Mouse (Mus musculus): ENCODE results near the gene Slc50a1. TPM values are rescaled to one million over a fixed set of nuclear protein-coding genes. Genes with fewer than 3 reads are reported as not detected.

Slc50a1 gene
- 10 to 100 TPM; 42.6 to 99.0 TPM for polyA plus RNA-seq (2012; fragmentation: generic; extraction: Trizol)

DNA sequence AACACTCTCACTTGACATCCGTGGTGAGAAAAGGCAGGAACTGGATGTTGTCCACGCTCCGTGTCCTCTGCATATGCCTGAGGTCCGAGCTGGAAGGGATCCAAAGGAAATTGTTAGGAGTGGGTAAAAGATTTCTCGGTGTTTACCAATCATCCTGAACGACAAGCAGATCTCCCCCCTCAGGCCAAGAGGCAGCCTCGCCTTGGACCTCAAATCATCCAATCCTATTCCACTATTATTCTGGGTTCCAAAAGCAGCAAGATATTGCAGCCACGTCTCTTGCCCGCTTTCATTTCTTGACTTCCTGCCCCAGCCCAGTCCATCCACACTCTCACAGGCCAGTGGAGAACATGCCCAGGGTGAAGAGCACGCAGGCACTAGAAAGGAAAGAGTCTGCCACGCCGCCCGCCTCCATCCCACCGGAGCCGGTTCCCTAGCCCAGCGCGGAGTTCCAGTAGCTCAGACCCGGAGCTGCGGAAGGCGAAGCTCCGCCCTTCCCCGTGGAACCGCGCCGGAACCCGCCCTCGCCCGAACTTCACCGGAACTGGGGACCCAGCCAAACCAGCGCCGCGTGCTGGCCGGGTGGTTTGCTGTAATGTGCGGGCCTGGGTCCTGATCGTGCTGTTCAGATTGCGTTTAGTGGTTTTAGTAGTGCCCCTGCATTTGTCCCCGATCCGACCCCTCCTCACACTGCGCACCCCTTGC lies at the start of gene Slc50a1:
TSS of gene Slc50a1 (minus strand) at position 520 of the 705 bp plus-strand sequence.

DNA sequence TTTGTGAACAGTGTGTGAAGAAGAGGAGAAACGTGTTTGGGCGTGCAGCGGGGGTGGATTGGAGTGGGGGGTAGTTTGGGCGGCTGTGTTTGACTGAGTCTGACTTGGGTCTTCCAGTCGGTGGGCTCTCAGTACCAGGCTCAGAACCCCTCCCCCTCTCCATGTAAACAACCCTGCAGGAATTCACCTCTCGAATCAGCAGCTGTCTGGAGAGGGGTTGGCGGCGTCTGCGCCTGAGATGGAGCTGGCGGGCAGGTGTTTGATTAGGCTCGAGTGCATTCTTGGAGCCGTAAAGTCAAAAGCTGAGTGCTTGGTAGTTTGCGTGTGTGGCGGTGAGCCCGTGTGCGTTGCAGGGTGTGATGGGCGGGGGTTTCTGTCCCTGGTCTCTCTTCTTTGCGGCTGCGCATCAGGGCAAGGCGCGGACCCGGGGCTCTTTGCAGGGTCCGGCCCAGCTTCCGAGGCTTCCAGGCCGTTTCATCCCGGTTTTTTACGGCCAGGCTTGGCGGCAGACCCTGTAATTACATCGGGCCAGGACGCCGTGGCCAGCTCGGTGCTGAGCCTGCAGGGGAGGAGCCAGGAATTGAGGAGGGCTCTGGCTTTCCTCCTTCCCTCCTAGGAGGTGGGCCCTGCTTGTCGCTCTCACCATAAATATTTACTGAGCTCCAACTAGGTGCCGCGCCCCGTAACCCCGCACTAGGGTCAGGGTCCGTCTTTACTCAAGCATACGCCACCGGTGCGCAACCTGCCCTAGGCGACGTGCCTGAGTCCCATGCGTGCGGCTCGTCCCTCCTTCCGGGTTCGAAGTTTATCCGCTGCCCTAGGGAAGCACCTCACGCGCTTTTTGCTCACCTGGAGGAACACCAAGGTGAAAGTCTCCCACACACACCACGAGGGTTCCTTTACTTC lies 10.5 kb upstream of the Slc50a1 start, which contains the start of gene Efna1:
TSS of gene Efna1 (minus strand) at position 537 of the 906 bp plus-strand sequence.

DNA sequence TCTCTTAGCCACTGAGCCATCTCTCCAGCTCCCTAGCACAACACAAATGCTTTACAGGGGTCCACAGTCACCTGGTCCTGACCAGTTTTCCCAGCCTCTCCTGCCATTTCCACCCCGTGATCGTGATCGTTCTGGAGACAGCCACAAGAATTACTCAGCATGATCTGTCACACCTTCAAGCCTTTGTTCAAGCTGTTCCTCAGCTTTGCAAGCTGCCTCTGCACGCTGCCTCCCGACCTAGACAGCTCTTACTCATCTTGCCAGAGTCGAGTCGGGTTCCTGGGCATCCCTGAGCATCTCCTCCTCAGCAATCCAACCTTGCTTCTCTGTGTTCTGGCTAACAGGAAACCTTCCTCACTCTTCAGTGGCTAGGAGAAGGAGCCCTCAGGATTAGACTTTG lies 11.3 kb downstream of the Slc50a1 start, which contains the start of gene Dpm3:
TSS of gene Dpm3 (plus strand) at position 283 of the 400 bp plus-strand sequence.

DNA sequence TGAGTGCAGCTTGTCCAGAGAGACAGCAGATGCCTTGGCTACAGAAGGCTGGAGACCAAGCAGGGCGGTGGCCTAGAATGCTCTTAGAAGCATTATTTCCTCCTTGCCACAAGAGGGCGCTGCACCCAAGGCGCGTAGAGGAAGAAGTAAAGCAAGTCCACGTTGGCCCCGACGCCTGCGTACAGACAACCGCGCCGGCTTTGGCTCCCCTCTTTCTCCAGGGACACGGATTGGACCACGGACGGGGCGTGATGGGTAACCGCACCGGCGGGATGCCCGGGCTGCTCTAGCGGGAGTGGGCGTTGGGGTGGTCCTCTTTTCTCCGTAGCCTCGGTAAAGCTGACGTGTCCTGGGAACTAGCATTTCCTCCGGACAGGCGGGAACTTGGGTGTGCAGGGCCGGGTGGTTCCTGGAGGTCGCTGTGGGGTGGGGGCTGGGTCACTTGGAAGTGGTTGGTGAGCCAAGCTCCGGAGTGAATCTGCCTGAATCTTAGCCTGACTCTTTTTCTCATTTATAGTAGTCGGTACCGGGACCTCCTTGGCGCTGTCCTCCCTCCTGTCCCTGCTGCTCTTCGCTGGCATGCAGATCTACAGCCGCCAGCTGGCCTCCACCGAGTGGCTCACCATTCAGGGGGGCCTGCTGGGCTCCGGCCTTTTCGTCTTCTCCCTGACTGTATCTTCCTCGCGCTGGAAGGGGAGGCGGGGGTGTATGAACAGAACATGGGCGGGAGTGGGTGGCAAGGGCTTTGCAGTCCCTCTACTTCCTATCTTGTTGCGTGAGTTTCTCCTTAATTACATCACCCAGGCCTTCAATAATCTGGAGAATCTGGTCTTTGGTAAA lies 23.9 kb downstream of the Slc50a1 start, which contains the start of gene Trim46:
TSS of gene Trim46 (minus strand) at position 49 of the 840 bp plus-strand sequence.

DNA sequence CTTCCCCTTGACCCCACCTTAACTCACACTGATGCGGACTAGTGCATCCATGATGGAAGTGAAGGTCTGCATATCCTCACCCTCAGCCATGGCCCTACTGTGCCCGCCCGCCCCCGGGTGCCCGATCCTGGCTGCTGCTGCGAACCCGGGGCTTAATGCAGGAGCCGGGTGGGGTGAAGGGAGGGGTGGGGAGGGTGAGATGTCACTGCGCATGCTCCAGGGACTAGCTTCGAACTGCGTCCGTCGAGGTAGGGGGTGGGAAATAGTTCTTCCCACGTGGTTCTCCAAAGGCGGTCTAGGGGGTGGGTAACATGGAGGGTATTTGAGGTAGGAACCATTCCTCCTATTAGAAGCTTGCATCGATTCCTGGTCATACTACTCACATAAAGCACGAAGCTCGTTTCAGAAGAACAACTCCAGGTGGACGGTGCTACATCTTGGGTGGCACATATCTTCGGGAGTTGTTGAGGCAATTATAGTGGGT lies 24.6 kb downstream of the Slc50a1 start, which contains the start of gene Krtcap2:
TSS of gene Krtcap2 (plus strand) at position 279 of the 484 bp plus-strand sequence.

DNA sequence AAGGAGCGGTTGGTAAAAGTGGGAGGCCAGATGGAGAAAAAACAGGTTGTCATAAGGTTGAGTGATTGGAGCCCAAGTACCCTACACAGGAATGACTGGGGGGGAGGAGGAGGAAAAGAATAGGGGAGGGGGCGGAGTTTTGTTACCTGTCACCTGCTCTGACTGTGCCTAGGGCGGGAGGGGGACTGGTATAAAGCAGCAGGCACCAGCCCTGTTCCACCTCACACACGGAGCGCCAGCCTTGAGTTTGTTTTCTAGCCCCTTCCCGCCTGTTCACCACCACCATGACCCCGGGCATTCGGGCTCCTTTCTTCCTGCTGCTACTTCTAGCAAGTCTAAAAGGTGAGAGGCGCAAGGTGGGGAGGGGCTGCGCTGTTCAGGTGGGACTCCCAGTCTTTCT lies 41.5 kb downstream of the Slc50a1 start, which contains the start of gene Muc1:
TSS of gene Muc1 (plus strand) at position 222 of the 400 bp plus-strand sequence.

DNA sequence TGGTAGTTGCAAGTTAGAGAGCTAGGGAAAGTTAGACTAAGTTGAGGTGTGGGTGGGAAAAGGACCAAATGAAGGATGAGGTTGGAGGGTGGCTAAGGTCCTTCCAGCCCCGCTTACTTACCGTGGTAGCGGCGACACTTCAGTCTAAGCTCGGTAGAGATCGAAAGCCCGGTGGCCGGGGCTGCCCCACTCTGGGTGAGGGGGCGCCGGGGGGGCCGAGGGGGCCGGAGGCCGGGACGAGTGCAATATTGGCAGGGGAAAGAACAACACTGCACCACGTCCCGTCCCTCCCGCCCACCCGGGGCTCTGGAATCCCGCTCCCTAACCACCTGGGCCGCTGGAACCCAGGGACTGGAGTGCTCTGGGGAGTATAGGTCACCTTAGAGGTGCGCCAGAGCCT lies 43.5 kb downstream of the Slc50a1 start, which contains the start of gene Mtx1:
TSS of gene Mtx1 (minus strand) at position 189 of the 400 bp plus-strand sequence.

Other genes with a start within 250 kb of the Slc50a1 start
- gene Rusc1, start 177.3 kb downstream of the Slc50a1 start, polyA plus RNA-seq (2012; fragmentation: generic; extraction: Trizol), result 10 to 100 TPM in 1 of 2 experiments, 1 to 10 TPM in 1; 4.8 to 12.8 TPM
- gene Gm43738, start 169.5 kb downstream of the Slc50a1 start, polyA plus RNA-seq (2012; fragmentation: generic; extraction: Trizol), result under 1 TPM in 1 of 2 experiments, not detected in 1; 0.02 TPM
- gene Fdps, start 168.6 kb downstream of the Slc50a1 start, polyA plus RNA-seq (2012; fragmentation: generic; extraction: Trizol), result 100 to 1,000 TPM; 220 to 479 TPM
- not detected for gene Pklr, start 134.4 kb downstream of the Slc50a1 start, polyA plus RNA-seq (2012; fragmentation: generic; extraction: Trizol)
- under 1 TPM; 0.01 to 0.05 TPM for gene Hcn3, start 110.4 kb downstream of the Slc50a1 start, polyA plus RNA-seq (2012; fragmentation: generic; extraction: Trizol)
- gene Clk2, start 105.8 kb downstream of the Slc50a1 start, polyA plus RNA-seq (2012; fragmentation: generic; extraction: Trizol), result 10 to 100 TPM in 1 of 2 experiments, 1 to 10 TPM in 1; 4.7 to 19.1 TPM
- 10 to 100 TPM; 90.3 to 97.0 TPM for gene Scamp3, start 93.1 kb downstream of the Slc50a1 start, polyA plus RNA-seq (2012; fragmentation: generic; extraction: Trizol)
- gene Fam189b, start 87.4 kb downstream of the Slc50a1 start, polyA plus RNA-seq (2012; fragmentation: generic; extraction: Trizol), result 1 to 10 TPM; 1.6 to 7.0 TPM
- gene Gba, start 67.6 kb downstream of the Slc50a1 start, polyA plus RNA-seq (2012; fragmentation: generic; extraction: Trizol), result 10 to 100 TPM; 46.1 to 51.9 TPM
- 10 to 100 TPM in 1 of 2 experiments, 1 to 10 TPM in 1; 4.9 to 20.8 TPM for gene Thbs3, start 55.4 kb downstream of the Slc50a1 start, polyA plus RNA-seq (2012; fragmentation: generic; extraction: Trizol)
- 100 to 1,000 TPM; 154 to 198 TPM for gene Mtx1, start 43.5 kb downstream of the Slc50a1 start, polyA plus RNA-seq (2012; fragmentation: generic; extraction: Trizol)
- under 1 TPM; 0.19 to 0.83 TPM for gene Muc1, start 41.5 kb downstream of the Slc50a1 start, polyA plus RNA-seq (2012; fragmentation: generic; extraction: Trizol)
- gene Krtcap2, start 24.6 kb downstream of the Slc50a1 start, polyA plus RNA-seq (2012; fragmentation: generic; extraction: Trizol), result 100 to 1,000 TPM; 242 to 330 TPM
- gene Trim46, start 24.3 kb downstream of the Slc50a1 start, polyA plus RNA-seq (2012; fragmentation: generic; extraction: Trizol), result 10 to 100 TPM in 1 of 2 experiments, 1 to 10 TPM in 1; 2.6 to 10.1 TPM
- gene Dpm3, start 11.2 kb downstream of the Slc50a1 start, polyA plus RNA-seq (2012; fragmentation: generic; extraction: Trizol), result 100 to 1,000 TPM; 266 to 496 TPM
- gene Efna1, start 10.6 kb upstream of the Slc50a1 start, polyA plus RNA-seq (2012; fragmentation: generic; extraction: Trizol), result 10 to 100 TPM; 17.9 to 33.6 TPM
- gene Efna3, start 52.4 kb upstream of the Slc50a1 start, polyA plus RNA-seq (2012; fragmentation: generic; extraction: Trizol), result 1 to 10 TPM; 1.9 to 8.8 TPM
- gene Efna4, start 67.5 kb upstream of the Slc50a1 start, polyA plus RNA-seq (2012; fragmentation: generic; extraction: Trizol), result 10 to 100 TPM in 1 of 2 experiments, 1 to 10 TPM in 1; 7.9 to 33.4 TPM
- 100 to 1,000 TPM in 1 of 2 experiments, 10 to 100 TPM in 1; 85.2 to 200 TPM for gene Adam15, start 79.4 kb upstream of the Slc50a1 start, polyA plus RNA-seq (2012; fragmentation: generic; extraction: Trizol)
- gene Dcst2, start 91.4 kb upstream of the Slc50a1 start, polyA plus RNA-seq (2012; fragmentation: generic; extraction: Trizol), result under 1 TPM; 0.02 to 0.15 TPM
- 1 to 10 TPM in 1 of 2 experiments, under 1 TPM in 1; 0.28 to 1.5 TPM for gene Dcst1, start 94.7 kb upstream of the Slc50a1 start, polyA plus RNA-seq (2012; fragmentation: generic; extraction: Trizol)
- gene Zbtb7b, start 124.2 kb upstream of the Slc50a1 start, polyA plus RNA-seq (2012; fragmentation: generic; extraction: Trizol), result 10 to 100 TPM; 18.7 to 21.5 TPM
- gene Lenep, start 132.2 kb upstream of the Slc50a1 start, polyA plus RNA-seq (2012; fragmentation: generic; extraction: Trizol), result under 1 TPM in 1 of 2 experiments, not detected in 1; 0.58 TPM
- 10 to 100 TPM; 11.2 to 13.3 TPM for gene Flad1, start 141.3 kb upstream of the Slc50a1 start, polyA plus RNA-seq (2012; fragmentation: generic; extraction: Trizol)
- 100 to 1,000 TPM; 144 to 161 TPM for gene Cks1b, start 147.8 kb upstream of the Slc50a1 start, polyA plus RNA-seq (2012; fragmentation: generic; extraction: Trizol)
- 10 to 100 TPM; 25.5 to 78.6 TPM for gene Shc1, start 147.9 kb upstream of the Slc50a1 start, polyA plus RNA-seq (2012; fragmentation: generic; extraction: Trizol)
- 10 to 100 TPM; 32.6 to 45.6 TPM for gene Pygo2, start 159.6 kb upstream of the Slc50a1 start, polyA plus RNA-seq (2012; fragmentation: generic; extraction: Trizol)
- 10 to 100 TPM in 1 of 2 experiments, 1 to 10 TPM in 1; 2.0 to 22.2 TPM for gene Pbxip1, start 166.1 kb upstream of the Slc50a1 start, polyA plus RNA-seq (2012; fragmentation: generic; extraction: Trizol)
- gene Pmvk, start 184.0 kb upstream of the Slc50a1 start, polyA plus RNA-seq (2012; fragmentation: generic; extraction: Trizol), result 10 to 100 TPM; 33.8 to 48.4 TPM
- under 1 TPM in 1 of 2 experiments, not detected in 1; 0.05 TPM for gene Kcnn3, start 249.6 kb upstream of the Slc50a1 start, polyA plus RNA-seq (2012; fragmentation: generic; extraction: Trizol)

Data from C3H10T1/2 (cell line).